Mouse (Mus musculus) kidney, postnatal 0 days (tissue): ENCODE results near the gene Wasf2. TPM values are rescaled to one million over a fixed set of nuclear protein-coding genes. Genes with fewer than 3 reads are reported as not detected.

Experiments
- ATAC-seq: fragments of 200-750 bp; cut with Nextera tagmentation; replicated peaks from 2 replicates; pipeline ENCODE4 v1.8.0; 2017; ENCODE audit warnings: low read depth, moderate number of reproducible peaks, moderate TSS enrichment, moderate library complexity; ENCODE audit not compliant: low FRiP score
- DNase-seq: peaks from one replicate; pipeline ENCODE4 v3.0.0-alpha.2; 2016; ENCODE audit warnings: low spot score
- H3K27ac ChIP-seq: fragments of 300-500 bp; sonication (generic); 2 replicates; pipeline ENCODE4 v1.5.1; 2014; ENCODE audit warnings: mild to moderate bottlenecking
- H3K27me3 ChIP-seq: fragments of 300-500 bp; sonication (generic); 2 replicates; pipeline ENCODE4 v1.6.1; 2014; ENCODE audit warnings: low read length, mixed read lengths; ENCODE audit not compliant: insufficient read depth
- H3K36me3 ChIP-seq: fragments of 300-500 bp; sonication (generic); 2 replicates; pipeline ENCODE4 v1.6.1; 2014; ENCODE audit warnings: low read length, mixed read lengths; ENCODE audit not compliant: insufficient read depth
- H3K4me1 ChIP-seq: fragments of 300-500 bp; sonication (generic); replicated peaks from 2 replicates; pipeline ENCODE4 v1.6.1; 2014; ENCODE audit warnings: antibody characterized with exemption, low read length, mixed read lengths; ENCODE audit not compliant: insufficient read depth
- H3K4me2 ChIP-seq: fragments of 300-500 bp; sonication (generic); 2 replicates; pipeline ENCODE4 v1.6.1; 2014; ENCODE audit warnings: mild to moderate bottlenecking, low read length, moderate library complexity, mixed read lengths
- H3K4me3 ChIP-seq: fragments of 300-500 bp; sonication (generic); replicated peaks from 2 replicates; pipeline ENCODE4 v1.5.1; 2014; ENCODE audit warnings: low read depth, low read length
- H3K9ac ChIP-seq: fragments of 300-500 bp; sonication (generic); 2 replicates; pipeline ENCODE4 v1.6.1; 2014; ENCODE audit warnings: low read depth, low read length
- H3K9me3 ChIP-seq: fragments of 300-500 bp; sonication (generic); replicated peaks from 2 replicates; pipeline ENCODE4 v1.6.1; 2016; ENCODE audit warnings: low read length, inconsistent platforms, mixed read lengths
- CTCF ChIP-seq: IDR thresholded peaks from 2 replicates; pipeline ENCODE4 v1.5.1; 2016; ENCODE audit warnings: antibody characterized with exemption, low read depth, mild to moderate bottlenecking, moderate library complexity
- WGBS: fragments of 180-500 bp; shearing (Covaris S2); extraction: QIAGEN DNeasy Blood & Tissue Kit; methylation state at CpG from one replicate; pipeline ENCODE4 v1.1.7; 2014; 5-methylcytosine and 5-hydroxymethylcytosine counted together
- polyA plus RNA-seq: library from polyadenylated mRNA; unstranded; fragments of >200 nt; fragmentation: Nextera tagmentation; extraction: Ambion mirVana; gene quantifications from 2 replicates; pipeline ENCODE4 v1.2.1, GENCODE M21; 2015

Gene Wasf2
- polyA plus RNA-seq, 1 experiment from 2014 or later, result 98.8 TPM

GRCm38 (mm10) chr4:133114762-133115161, 15.5 kb upstream of the Wasf2 start:
- ATAC-seq, result no peak
- no peaks in the 10 kb centered on the region for H3K27me3 ChIP-seq
- no peaks in the 10 kb centered on the region for H3K9me3 ChIP-seq
- no peak overlapping the region for H3K27ac ChIP-seq
- no peak overlapping the region for H3K4me3 ChIP-seq
- no peak for TF ChIP-seq CTCF
- DNase-seq, result no peak
- H3K9ac ChIP-seq, result no peak overlapping the region
- H3K4me2 ChIP-seq, result no peak overlapping the region
- H3K4me1 ChIP-seq, result peaks cover 18% of the 10 kb centered on the region
- 61% methylated on average over 3 of the region's 3 CpGs for WGBS
- H3K36me3 ChIP-seq, result no peaks in the 10 kb centered on the region

DNA sequence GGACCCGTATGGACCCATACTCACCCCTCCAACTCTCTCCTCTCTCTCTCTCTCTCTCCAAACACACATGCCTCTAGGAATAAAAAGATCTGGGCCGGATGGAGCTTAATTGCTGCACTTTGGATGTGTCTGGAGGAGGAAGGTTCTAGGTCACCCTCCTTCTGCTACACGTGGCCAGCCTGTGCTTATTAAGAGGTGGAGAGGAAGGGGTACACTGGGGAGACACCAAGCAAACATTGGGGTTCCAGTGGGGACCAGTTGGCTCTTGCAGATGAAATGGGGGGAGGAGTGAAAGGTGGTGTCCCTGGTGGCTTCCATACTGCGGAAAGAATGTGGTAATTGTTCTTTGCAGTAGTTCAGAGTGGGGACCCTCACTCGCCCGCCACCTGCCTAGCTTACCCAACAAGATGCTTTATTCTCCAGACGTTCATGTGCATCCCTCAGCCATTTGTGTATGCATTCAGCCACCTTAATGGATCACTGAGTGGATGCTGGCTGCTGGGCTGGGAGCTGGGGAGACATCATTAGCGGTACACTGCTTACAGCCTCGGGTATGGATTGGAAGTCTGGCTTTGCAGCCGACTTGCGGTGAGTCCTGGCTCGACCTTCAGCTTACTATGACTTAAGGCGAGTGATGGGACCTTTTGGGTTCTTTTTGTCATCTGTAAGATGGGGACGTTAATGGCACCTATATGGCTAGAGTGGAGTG, 14.4 kb upstream of the Wasf2 start:
- TF ChIP-seq CTCF, result no peak
- Histone ChIP-seq H3K36me3 (no peaks in the 10 kb centered on the region), H3K27me3 (no peaks in the 10 kb centered on the region), H3K9ac (no peak overlapping the region), H3K9me3 (no peaks in the 10 kb centered on the region), H3K4me3 (no peak overlapping the region), H3K4me2 (no peak overlapping the region), H3K27ac (peak overlapping the region; percentile 98; the same call in 1 of the 2 replicates), H3K4me1 (peaks cover 20% of the 10 kb centered on the region)
- ATAC-seq (no peak), DNase-seq (no peak)
- WGBS, result 62% methylated on average over 14 of the region's 14 CpGs

DNA sequence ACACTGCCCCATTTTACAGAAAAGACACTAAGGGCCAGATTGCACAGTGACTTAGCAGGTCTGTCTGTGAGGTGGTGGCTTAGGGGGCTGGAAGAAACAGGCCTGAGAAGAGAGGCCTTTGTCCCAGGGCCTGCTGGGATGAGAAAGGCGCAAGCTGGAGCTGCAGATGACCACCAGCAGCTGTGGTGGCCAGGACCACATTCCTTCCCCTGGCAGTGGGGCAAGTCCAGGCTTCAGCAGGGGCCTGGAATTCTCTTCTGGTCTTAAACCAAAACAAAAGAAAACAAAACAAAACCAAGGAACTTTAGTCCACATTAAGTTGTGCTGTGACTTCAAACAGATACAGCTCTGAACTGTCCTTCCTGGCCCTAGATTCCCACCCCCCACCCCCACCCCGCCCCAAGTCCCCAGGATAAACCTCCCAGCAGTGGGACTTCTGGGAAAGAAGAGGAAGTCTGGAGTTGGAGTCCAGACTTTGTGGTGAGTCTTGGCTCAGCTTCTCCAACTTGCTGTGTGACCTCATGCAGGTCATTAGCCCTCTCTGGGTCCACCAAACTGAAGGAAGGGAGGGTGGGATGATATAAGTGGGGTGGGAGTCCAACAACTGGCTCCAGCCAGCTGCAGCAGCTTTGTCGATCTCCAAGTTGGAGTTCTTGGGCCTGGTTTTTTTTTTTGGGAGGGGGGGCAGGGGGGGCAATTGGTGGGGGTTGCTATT, 13.4 kb upstream of the Wasf2 start:
- ATAC-seq, result peak; percentile 40
- Histone ChIP-seq H3K27me3 (no peaks in the 10 kb centered on the region), H3K4me2 (peak overlapping the region; percentile 40; the same call in 1 of the 2 replicates), H3K4me1 (peaks cover 23% of the 10 kb centered on the region), H3K4me3 (no peak overlapping the region), H3K27ac (peak overlapping the region; percentile 98), H3K9me3 (no peaks in the 10 kb centered on the region), H3K9ac (no peak overlapping the region), H3K36me3 (no peaks in the 10 kb centered on the region)
- 47% methylated on average over 3 of the region's 3 CpGs for WGBS
- peak; percentile 76 for DNase-seq
- TF ChIP-seq CTCF, result no peak

DNA sequence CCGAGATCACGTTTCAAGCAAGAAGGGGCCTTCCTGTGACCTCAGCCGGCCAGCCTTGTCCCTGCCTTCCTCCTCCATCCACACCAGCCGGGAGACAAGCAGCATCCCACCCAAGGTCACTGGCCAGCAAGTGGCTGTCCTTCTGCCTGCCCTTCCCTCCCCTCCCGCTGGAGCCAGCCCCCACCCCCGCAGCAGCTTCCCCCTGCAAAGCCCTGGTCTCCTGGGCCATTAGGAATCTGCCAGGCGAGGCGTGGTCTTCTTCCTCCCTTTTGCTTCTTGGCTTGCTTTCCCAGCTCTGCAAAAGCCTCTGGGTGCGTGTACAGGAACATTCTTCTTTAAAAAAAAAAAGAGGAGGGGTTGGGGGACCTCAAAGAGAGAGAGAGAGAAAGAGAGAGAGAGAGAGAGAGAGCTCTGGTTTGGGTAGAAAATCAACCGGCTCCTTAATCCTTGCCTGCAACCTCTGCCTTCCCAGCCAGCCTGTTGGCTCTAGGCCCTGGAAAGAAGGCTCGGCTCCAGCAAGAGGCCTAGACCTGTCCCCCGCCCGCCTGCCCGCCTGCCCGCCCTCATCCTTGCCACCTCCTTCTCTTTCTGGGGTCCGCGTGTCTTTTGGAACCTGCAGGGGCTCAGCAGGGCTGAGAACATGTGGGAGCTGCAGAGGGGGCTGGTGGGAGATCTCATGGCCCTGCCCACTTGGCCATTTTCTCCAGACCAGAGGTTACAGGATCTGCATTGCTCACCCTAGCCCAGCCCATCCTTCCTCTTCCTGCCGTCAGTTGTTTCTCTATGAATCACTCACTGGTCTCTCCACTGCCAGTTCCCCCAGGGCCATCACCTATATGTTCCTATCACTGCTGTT, 12.5 kb upstream of the Wasf2 start:
- H3K27ac ChIP-seq, result peak overlapping the region; percentile 98
- H3K36me3 ChIP-seq, result no peaks in the 10 kb centered on the region
- WGBS, result 6% methylated on average over 18 of the region's 18 CpGs
- ATAC-seq (peak; percentile 78), DNase-seq (peak; percentile 95)
- H3K27me3 ChIP-seq, result no peaks in the 10 kb centered on the region
- H3K4me1 ChIP-seq, result peaks cover 27% of the 10 kb centered on the region
- peak overlapping the region; percentile 40 for H3K4me2 ChIP-seq
- no peak for TF ChIP-seq CTCF
- H3K9ac ChIP-seq, result peak overlapping the region; percentile 44; the same call in 1 of the 2 replicates
- no peak overlapping the region for H3K4me3 ChIP-seq
- H3K9me3 ChIP-seq, result no peaks in the 10 kb centered on the region

GRCm38 (mm10) chr4:133118775-133119375, 11.4 kb upstream of the Wasf2 start:
- no peak for TF ChIP-seq CTCF
- H3K27me3 ChIP-seq, result no peaks in the 10 kb centered on the region
- no peak overlapping the region for H3K9ac ChIP-seq
- H3K27ac ChIP-seq, result peak overlapping the region; percentile 25; the same call in 1 of the 2 replicates
- H3K9me3 ChIP-seq, result no peaks in the 10 kb centered on the region
- H3K4me1 ChIP-seq, result peaks cover 27% of the 10 kb centered on the region
- no peak for DNase-seq
- no peak overlapping the region for H3K4me2 ChIP-seq
- 69% methylated on average over 6 of the region's 6 CpGs for WGBS
- no peak overlapping the region for H3K4me3 ChIP-seq
- no peak for ATAC-seq
- H3K36me3 ChIP-seq, result no peaks in the 10 kb centered on the region
